Mouse (Mus musculus) right cerebral cortex, postnatal 4 days (tissue): ENCODE data around the gene Gas6.

ENCODE experiments used
- DNase-seq: peaks from one replicate; pipeline ENCODE4 v3.0.0-alpha.2; 2022

Gas6 gene

DNA sequence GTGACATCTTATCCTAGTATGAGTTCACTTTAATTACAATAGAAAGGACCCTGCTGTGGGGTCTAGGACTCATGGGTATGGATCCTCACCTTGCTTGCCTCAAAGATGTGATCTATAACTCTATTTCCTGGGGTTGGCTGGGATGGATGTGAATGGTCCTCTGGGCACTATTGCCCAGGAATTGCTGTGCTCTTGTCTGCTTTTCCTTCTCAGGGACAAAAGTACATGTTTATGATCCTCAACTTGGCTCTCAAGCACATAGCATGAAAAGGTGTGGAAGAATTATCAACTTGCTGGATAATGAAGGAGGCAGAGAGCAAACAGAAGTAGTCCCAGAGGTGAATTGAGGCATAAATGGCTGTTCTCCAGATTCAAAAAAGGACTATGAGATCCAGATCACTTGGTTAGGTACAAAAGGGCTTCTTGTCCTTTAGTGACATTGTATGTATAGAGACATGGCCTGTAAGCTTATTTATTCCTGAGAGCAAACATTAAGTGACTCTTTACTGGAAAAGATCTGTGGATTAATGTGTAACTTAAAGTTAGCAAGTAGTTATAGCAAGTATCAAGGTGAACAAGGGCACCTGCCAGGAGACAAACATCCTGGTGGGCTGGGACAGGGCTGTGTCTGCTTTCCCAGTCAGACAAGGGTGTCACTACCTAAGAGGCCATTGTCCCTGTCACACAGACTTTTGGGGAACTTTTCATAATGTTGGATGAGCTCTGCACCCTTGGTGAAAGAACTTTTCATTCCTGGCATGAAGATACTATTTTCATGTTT is 10.8 kb upstream of the Gas6 start:
- no peak for DNase-seq

DNA sequence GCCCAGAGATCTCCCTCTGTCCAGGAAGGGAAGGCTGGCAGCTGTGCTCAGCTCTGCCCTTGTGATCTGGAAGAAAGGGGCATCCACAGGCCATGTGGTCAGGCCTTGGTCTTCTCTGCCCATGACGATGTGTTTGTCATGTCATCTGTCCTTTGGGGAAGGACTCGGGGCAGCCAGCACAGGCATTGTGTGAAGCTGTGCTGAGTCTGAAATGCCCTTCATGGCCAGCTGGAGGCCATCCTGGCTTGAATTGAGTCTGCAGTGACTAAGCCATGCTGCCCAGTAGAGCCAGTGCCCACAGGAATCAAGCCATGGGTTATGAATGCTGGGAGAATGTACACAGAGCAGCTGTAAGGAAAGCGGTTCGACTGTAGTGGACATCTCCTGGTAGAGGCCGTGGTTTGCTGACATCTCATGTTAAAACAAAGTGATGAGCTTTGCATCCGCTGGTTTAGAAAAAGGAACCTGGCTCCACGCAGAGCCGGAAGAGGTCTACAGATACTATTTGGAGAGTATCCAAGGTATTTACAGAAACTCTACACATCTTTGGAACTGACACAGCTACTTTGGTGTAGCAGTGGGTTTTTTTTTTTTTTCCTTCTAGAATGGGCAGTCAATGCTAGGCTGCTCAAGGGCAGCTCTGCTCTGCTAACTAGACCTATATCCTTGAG is 9.8 kb upstream of the Gas6 start:
- DNase-seq = no peak

DNA sequence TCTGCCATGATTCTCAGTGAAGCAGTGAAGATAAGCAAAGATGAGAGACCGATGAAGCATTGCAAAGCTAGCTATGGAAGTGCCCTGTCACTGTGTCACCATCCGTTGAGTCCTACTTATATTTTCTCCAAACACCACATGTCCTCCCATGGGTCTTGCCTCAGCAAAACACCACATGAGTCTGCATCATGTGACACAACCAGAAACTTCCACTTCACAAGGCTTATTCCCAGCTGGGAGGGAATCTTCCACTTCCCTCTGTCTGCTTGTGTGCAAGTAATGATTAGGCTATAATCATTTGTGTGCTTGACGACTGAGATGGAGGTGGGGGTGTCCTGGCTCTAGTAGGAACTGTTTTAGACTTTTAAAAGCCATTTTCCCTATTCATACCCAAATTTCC is 6.9 kb upstream of the Gas6 start:
- no peak for DNase-seq

- no peak for DNase-seq
These were observed 1.3 kb downstream of the Gas6 start for GRCm38 (mm10) chr8:13493011-13493410.

- DNase-seq = no peak
These were observed 1.9 kb downstream of the Gas6 start for GRCm38 (mm10) chr8:13492198-13492995.

DNA sequence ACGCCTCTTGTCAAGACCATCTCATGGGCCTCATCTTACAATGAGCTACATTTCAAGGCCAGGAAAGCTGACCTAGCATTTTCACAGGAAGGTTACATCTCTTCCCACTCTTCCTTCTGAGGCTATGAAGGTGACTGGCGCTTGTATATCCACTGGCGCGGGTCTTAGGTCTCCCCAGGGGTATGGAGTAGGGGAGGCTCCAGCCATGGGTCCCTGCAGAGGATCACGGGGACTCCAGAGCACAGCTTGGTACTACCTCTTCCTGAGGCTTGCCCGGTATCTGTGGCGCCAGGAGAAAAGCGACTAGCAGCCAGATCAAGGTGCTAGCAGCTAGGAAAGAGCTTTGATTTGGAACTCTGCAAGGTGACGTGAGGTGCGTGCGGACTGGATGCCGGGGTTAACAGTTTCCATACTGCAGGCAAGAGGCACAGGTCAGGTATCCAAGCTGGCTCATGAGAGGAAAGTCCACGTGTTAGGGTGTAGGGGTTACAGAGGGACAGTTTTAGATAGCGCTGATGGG is 2.7 kb downstream of the Gas6 start:
- no peak for DNase-seq

GRCm38 (mm10) chr8:13489986-13490910 is 4.0 kb downstream of the Gas6 start:
- DNase-seq = no peak

GRCm38 (mm10) chr8:13489351-13489750 is 4.9 kb downstream of the Gas6 start:
- DNase-seq = no peak

GRCm38 (mm10) chr8:13483191-13483590 is 11.1 kb downstream of the Gas6 start:
- DNase-seq = no peak

DNA sequence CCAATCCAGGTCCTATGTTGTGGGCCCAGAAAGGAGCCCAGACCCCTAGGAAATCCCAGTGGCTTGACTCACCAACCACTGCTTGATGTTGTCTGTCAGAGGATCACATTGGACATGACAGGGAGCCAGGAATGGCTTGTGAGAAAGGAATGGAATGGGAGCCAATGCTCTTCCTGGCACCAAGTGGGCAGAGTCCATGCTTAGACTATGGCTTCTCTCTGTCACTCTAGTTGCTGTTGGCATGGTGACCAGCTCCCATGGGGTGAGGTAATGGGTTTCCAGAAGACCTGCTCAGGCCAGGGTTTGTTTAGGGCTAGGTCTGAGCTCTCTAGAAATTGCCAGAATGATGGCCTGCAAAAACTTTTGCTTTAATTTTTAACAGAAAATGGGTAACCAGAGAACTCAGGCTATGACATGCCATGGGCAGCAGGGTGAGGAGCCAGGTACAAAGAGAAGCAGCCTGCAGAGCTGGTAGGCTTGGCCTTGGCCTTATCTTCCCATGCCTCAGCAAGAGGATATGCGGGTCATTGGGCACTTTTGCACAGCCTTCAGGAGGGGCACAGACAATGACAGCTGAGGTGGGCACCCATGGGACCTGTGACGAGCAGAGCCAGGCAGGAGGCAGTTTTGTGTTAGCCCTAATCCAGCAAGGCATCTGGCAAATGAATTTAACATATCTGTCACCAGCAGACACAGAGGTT is 12.0 kb downstream of the Gas6 start:
- no peak for DNase-seq

DNA sequence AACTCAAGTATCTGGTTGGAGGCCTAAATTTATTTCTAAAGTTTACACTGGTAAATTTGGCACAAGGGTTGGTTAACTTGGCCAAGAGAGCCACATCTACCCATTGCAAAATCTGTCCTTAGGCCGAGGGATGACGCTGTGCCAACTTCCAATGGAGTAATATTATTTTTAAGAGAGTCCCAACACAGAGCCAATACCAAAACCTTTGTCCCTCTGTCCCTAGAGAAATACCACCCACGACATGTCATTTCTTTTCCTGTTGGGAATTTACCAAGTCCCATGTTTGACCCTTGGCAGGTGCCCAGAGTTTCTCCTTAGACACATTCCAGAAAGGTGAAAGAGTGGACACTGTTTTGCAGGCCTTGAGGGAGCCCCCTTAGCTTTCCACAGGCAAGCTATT is 12.7 kb downstream of the Gas6 start:
- DNase-seq = no peak

GRCm38 (mm10) chr8:13481089-13481554 is 13.2 kb downstream of the Gas6 start:
- no peak for DNase-seq

GRCm38 (mm10) chr8:13475892-13476291 is 18.4 kb downstream of the Gas6 start:
- DNase-seq = peak; percentile 32

GRCm38 (mm10) chr8:13472284-13472683 is 22.0 kb downstream of the Gas6 start:
- DNase-seq = no peak

DNA sequence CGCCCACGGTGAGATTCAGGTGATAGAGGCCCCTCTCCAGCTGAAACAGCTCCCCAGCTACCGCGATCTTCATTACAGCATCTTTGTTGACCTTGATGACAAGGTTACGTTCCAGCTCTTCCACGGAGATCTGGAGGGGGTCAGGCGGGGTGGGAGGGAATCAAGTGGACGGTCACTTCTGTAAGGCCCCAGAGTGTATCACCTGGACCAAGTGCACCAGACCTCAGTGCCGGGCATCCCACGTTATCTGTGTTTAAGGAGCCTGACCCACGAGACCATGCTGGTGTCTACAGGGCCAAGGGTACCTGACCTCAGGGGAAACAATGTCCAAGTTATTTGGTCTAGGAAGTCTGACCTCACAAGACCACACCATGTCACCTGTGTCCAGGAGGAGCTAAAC is 22.8 kb downstream of the Gas6 start:
- no peak for DNase-seq

DNA sequence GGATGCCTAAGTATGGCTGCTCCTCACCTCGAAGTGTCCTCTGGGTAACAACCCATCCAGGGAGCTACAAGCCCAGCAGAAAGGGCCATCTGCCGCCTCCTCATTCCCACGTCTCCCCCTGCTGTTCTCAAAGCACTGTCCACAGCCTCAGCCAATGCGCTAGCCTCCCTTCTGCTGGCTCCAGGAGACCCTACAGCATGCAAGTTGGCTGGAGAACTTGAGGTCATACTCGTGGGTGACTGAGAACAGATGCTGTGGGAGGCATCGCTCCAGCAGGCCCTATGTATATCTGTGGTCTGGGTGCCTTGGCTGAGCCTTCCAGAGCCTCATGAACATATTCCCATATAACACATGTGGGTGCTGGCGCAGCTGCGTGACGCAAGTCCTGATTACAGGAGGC is 25.6 kb downstream of the Gas6 start:
- no peak for DNase-seq

DNA sequence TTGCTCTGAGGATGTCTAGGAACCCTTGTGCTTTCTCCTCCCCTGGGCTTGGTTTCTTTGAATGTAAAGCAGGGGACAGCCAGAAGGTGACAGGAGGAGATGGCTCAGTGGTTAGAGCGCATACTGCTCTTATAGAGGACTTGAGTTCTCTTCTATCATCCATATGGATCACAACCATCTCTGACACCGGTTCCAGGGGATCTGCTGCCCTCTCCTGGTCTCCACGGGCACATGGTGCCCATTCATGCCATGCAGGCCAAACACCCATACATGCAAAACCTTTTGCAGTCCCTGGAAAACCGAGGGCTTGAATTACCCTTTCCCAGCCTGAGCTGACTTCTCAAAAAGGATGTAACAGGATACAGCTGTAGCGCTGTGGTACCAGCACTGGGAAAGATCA is 27.3 kb downstream of the Gas6 start:
- DNase-seq = peak; percentile 33

DNA sequence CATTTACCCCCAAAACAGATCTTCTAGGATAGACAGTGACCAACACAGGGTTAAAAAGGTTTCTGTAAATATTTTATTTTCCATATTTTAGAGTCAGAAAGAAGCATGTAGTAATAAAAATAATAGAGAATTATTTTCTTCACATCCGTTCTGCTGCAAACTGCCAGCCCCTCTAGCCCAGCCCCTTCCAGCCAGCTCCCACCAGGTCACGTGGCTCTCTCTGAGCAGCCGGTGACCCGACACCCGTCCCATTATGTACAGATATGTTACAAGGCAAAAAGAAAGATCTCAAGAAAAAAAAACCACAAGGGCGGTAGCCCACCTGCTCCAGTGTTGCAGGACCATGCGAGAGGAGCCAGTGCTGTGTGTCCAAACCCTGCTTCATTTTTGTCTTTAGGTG is 29.0 kb downstream of the Gas6 start:
- DNase-seq = no peak

DNA sequence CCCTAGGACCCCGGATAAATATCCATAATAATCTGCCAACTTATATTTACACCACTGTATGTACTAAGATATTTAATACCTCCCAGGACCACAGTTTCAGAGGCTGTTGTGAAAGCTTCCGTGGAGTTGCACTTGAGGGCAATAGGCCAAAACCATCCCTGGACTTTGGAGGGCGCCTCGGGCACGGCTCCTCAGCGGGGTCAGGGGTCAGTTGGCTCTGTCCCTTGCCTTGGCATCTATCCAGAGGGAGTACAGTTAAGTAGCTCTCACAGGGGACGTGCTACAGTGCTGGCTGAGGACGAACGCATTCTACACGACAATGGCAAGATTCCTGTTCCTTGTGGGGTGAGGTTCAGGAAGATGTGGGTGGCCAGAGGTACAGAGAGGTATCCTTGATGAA is 31.9 kb downstream of the Gas6 start:
- DNase-seq = peak; percentile 34

GRCm38 (mm10) chr8:13461843-13462242 is 32.4 kb downstream of the Gas6 start:
- peak; percentile 86 for DNase-seq

DNA sequence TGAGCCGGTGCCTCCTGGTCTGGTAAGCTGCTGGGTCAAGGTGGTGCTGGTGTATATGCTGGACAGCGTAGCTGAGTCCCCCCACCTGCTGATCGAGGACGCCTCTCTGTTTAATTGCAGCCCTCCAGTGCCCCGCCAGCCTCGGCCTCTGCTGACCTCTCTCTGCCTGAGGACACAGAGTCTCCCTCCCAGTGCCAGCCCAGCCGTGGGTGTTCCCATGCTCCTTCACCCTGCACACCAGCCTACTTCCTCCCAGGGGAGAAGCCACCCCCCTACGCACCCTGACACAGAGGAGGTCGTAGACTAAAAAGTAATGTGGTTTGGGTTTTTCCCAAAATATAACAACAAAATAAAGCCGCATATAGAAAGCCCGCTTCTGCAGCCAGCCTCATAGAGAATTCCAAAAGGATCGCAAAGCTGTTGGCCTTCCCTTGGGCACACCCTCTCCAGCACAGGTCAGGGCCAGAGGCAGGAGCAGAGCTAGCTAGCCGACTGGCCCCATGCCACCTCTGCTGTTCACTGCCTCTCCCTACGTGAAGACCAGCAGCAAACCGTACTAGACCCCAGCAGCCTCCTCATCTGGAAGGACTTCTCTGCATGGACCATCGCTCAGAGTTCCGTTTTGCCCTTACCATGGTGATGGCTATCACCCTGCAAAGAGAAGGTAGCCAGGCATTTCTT is 33.1 kb downstream of the Gas6 start:
- no peak for DNase-seq
